Mouse (Mus musculus) lung, postnatal 0 days (tissue): ENCODE data around the gene Gm9117.
"Not testable (repeated sequence)": the region's sequence is repeated elsewhere in the genome, so short reads cannot be mapped to it uniquely, and the experiment has no call there.

Experiments used
- CTCF ChIP-seq: IDR thresholded peaks from 2 replicates; pipeline ENCODE4 v1.5.1; 2016; ENCODE audit warnings: antibody characterized with exemption, mild to moderate bottlenecking
- EP300 ChIP-seq: IDR thresholded peaks from 2 replicates; pipeline ENCODE4 v1.6.1; 2016; ENCODE audit warnings: antibody characterized with exemption, mild to moderate bottlenecking, control low read depth

- not testable (repeated sequence) for TF ChIP-seq CTCF, EP300
Measured at GRCm38 (mm10) chr3:93961214-93961613, 17.9 kb upstream of the Gm9117 start, which contains the start of gene Tdpoz5.
